Comparison of ENCODE assay signal across 8 mouse cellular contexts in the genomic region with DNA sequence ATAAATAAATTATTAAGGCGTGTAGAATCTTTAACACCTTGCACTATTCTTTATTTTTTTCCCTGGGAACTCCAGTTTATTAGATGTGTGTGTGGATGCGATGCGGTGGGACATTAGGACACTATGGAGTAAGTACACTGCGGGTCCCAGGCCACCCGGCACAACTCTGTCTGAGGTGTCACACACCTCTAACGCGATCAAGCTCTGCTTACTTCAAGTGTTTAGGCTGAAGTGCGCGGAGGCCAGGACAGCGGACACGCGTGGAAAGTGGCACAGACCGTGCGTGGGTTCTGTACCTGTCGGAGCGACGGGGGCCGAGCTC. TPM values are rescaled to one million over a fixed set of nuclear protein-coding genes. Genes with fewer than 3 reads are reported as not detected.
DNase-seq lines count a peak whose midpoint lies in the region; ATAC-seq and TF ChIP-seq lines count a peak whose summit lies in the region.

No protein-coding gene starts in this region.

- TF ChIP-seq RAD21 in MEL (IDR thresholded peaks at IDR 0.05; ENCODE audit: low read depth, low read length) = no peak

- under 1% methylated on average over 18 of the region's 18 CpGs for WGBS in heart, embryonic 14.5 days
- WGBS in hindbrain, embryonic 10.5 days = 2% methylated on average over 18 of the region's 18 CpGs
- WGBS in midbrain, embryonic 11.5 days = under 1% methylated on average over 18 of the region's 18 CpGs

- no peak for DNase-seq in heart, adult 18-20 months
- no peak for DNase-seq in MEL (ENCODE audit: low read depth, low spot score)
- no peak for DNase-seq in hindbrain, embryonic 10.5 days (ENCODE audit: low spot score)
- peak; percentile 95 for DNase-seq in midbrain, embryonic 11.5 days (ENCODE audit: low spot score, missing footprints)
- DNase-seq in right cerebral cortex, postnatal 14 days = no peak
- no peak for DNase-seq in left cerebral cortex, postnatal 36 days (ENCODE audit: low spot score in 2 of 2)
- DNase-seq in embryo, embryonic 10 days (ENCODE audit: low spot score) = no peak

- peak overlapping the region; percentile 94 for H3K9ac ChIP-seq in heart, embryonic 14.5 days (ENCODE audit: low read length)
- peak overlapping the region; percentile 100 for H3K9ac ChIP-seq in MEL (ENCODE audit: control insufficient read depth, low read depth, low read length, poor library complexity, severe bottlenecking)
- peak overlapping the region; percentile 93 for H3K9ac ChIP-seq in midbrain, embryonic 11.5 days (ENCODE audit: low read length)

- no peaks in the 10 kb centered on the region for H3K27me3 ChIP-seq in heart, embryonic 14.5 days (ENCODE audit: control insufficient read depth, insufficient read depth, low read length)
- H3K27me3 ChIP-seq in MEL (ENCODE audit: control insufficient read depth in 1 of 2, insufficient read depth in 2 of 2, low read length in 2 of 2) = no peaks in the 10 kb centered on the region
- H3K27me3 ChIP-seq in hindbrain, embryonic 10.5 days (ENCODE audit: insufficient read depth, poor library complexity, severe bottlenecking) = no peaks in the 10 kb centered on the region
- H3K27me3 ChIP-seq in midbrain, embryonic 11.5 days (ENCODE audit: control insufficient read depth, insufficient read depth, low read length) = no peaks in the 10 kb centered on the region

- no peak for TF ChIP-seq CTCF in MEL (IDR thresholded peaks at IDR 0.05 in 2 of 3, conservative IDR thresholded peaks at IDR 0.05 in 1 of 3; ENCODE audit: control insufficient read depth in 1 of 3, insufficient read depth in 1 of 3, low read depth in 2 of 3, low read length in 3 of 3, poor library complexity in 1 of 3, severe bottlenecking in 1 of 3)

- TF ChIP-seq POLR2A in MEL (IDR thresholded peaks at IDR 0.05; ENCODE audit: control insufficient read depth in 1 of 2, insufficient read depth in 1 of 2, low read depth in 1 of 2, low read length in 2 of 2, poor library complexity in 1 of 2) = no peak; a peak in 2 of 4 replicates

- peaks cover 0 to 19% of the 10 kb centered on the region in 2 experiments; a peak in 2 of 4 replicates for H3K4me1 ChIP-seq in heart, embryonic 14.5 days (ENCODE audit: control insufficient read depth in 2 of 2, insufficient read depth in 2 of 2, low read length in 2 of 2)
- peaks cover 5 to 15% of the 10 kb centered on the region in 2 experiments for H3K4me1 ChIP-seq in MEL (ENCODE audit: control insufficient read depth in 1 of 2, insufficient read depth in 2 of 2, low read length in 2 of 2)
- H3K4me1 ChIP-seq in hindbrain, embryonic 10.5 days (replicated peaks) = peaks cover 40% of the 10 kb centered on the region
- peaks cover 21% of the 10 kb centered on the region for H3K4me1 ChIP-seq in midbrain, embryonic 11.5 days (ENCODE audit: control insufficient read depth, insufficient read depth, low read length)

- TF ChIP-seq EP300 in MEL (IDR thresholded peaks at IDR 0.05; ENCODE audit: low read depth in 1 of 2, low read length in 2 of 2) = no peak

- H3K27ac ChIP-seq in heart, embryonic 14.5 days (replicated peaks in 1 of 2; ENCODE audit: control insufficient read depth in 1 of 2, insufficient read depth in 1 of 2, low read depth in 2 of 2, low read length in 2 of 2) = peak overlapping the region; percentile 74 to 91
- peak overlapping the region; percentile 64 for H3K27ac ChIP-seq in MEL (ENCODE audit: control insufficient read depth, low read depth, low read length)
- peak overlapping the region; percentile 99 for H3K27ac ChIP-seq in hindbrain, embryonic 10.5 days
- H3K27ac ChIP-seq in midbrain, embryonic 11.5 days (ENCODE audit: low read depth, low read length) = peak overlapping the region; percentile 57

- intact Hi-C loops in left cerebral cortex, postnatal 36 days (cut with DNase I) = loop anchor here (5.0 kb wide), 3 partner anchors 132 to 252 kb away; no protein-coding TSS in a partner anchor

- no peak for ATAC-seq in heart, embryonic 14.5 days (ENCODE audit: insufficient number of reproducible peaks, insufficient read depth, low FRiP score, low read depth)
- no peak for ATAC-seq in midbrain, embryonic 11.5 days (ENCODE audit: low FRiP score)

- H3K36me3 ChIP-seq in heart, embryonic 14.5 days (ENCODE audit: control insufficient read depth, insufficient read depth, low read length) = no peaks in the 10 kb centered on the region
- peaks cover 0 to 25% of the 10 kb centered on the region in 2 experiments; a peak in 2 of 4 replicates for H3K36me3 ChIP-seq in MEL (ENCODE audit: control insufficient read depth in 1 of 2, insufficient read depth in 2 of 2, low read length in 2 of 2)
- no peaks in the 10 kb centered on the region for H3K36me3 ChIP-seq in hindbrain, embryonic 10.5 days
- H3K36me3 ChIP-seq in midbrain, embryonic 11.5 days (ENCODE audit: control insufficient read depth, insufficient read depth, low read length) = no peaks in the 10 kb centered on the region

- peaks cover 5% of the 10 kb centered on the region; the same call in 1 of the 2 replicates for H3K9me3 ChIP-seq in heart, embryonic 14.5 days (ENCODE audit: control insufficient read depth, low read length)
- no peaks in the 10 kb centered on the region for H3K9me3 ChIP-seq in MEL (replicated peaks; ENCODE audit: insufficient read depth, low read length)
- no peaks in the 10 kb centered on the region for H3K9me3 ChIP-seq in hindbrain, embryonic 10.5 days
- no peaks in the 10 kb centered on the region for H3K9me3 ChIP-seq in midbrain, embryonic 11.5 days (ENCODE audit: control insufficient read depth, low read length)

- peaks cover 12% of the 10 kb centered on the region for H3K79me2 ChIP-seq in MEL (ENCODE audit: control insufficient read depth, insufficient read depth, low read length, poor library complexity)

- peak overlapping the region; percentile 74 to 96 for H3K4me3 ChIP-seq in heart, embryonic 14.5 days (ENCODE audit: control insufficient read depth in 1 of 2, insufficient read depth in 1 of 2, low read depth in 1 of 2, low read length in 2 of 2)
- H3K4me3 ChIP-seq in MEL (ENCODE audit: control insufficient read depth in 1 of 2, insufficient read depth in 1 of 2, low read depth in 2 of 2, low read length in 2 of 2) = peak overlapping the region; percentile 88 to 100
- peak overlapping the region; percentile 94 for H3K4me3 ChIP-seq in hindbrain, embryonic 10.5 days
- peak overlapping the region; percentile 81 for H3K4me3 ChIP-seq in midbrain, embryonic 11.5 days (ENCODE audit: low read depth, low read length)

- H3K4me2 ChIP-seq in heart, embryonic 14.5 days (ENCODE audit: low read length) = peak overlapping the region; percentile 81
- peak overlapping the region; percentile 71 for H3K4me2 ChIP-seq in midbrain, embryonic 11.5 days

TF ChIP-seq in MEL, 35 proteins besides CTCF, POLR2A, EP300 and RAD21:
- TF ChIP-seq MYB (IDR thresholded peaks at IDR 0.05; ENCODE audit: low read depth, low read length) = no peak
- 0 out of 2 replicates have a peak, but pooled peaks have one; percentile 7 for TF ChIP-seq E2F4 (IDR thresholded peaks at IDR 0.05; ENCODE audit: borderline replicate concordance, low read depth, low read length)

RNA-seq across cellular contexts. Expression of a gene that starts 0.4 kb away (rescaled TPM):
- 25.9 and 27.7 TPM in 2 replicates for polyA plus RNA-seq in heart, embryonic 14.5 days (2014; fragmentation: Nextera tagmentation; extraction: Ambion mirVana)
- 1 to 10 TPM; 7.1 TPM for total RNA-seq in heart, adult 18-20 months (2021)
- 4.0 and 5.6 TPM in 2 replicates for total RNA-seq in MEL (2012; rRNA removed)
- polyA plus RNA-seq in MEL (2012; ENCODE audit: insufficient read depth in 1 of 2, insufficient read length in 2 of 2, low read depth in 1 of 2, low replicate concordance in 2 of 2, missing spikeins in 1 of 2) = 10 to 100 TPM in 1 of 2 experiments, not detected in 1; 12.5 TPM
- 49.3 and 52.3 TPM in 2 replicates for polyA plus RNA-seq in hindbrain, embryonic 10.5 days (2016; fragmentation: Nextera tagmentation; extraction: Ambion mirVana)
- polyA plus RNA-seq in midbrain, embryonic 11.5 days (2014; fragmentation: Nextera tagmentation; extraction: Ambion mirVana) = 43.2 and 49.0 TPM in 2 replicates
- total RNA-seq in left cerebral cortex, postnatal 36 days (2021) = 10 to 100 TPM; 10.2 to 15.0 TPM

RNA-seq across cellular contexts. Expression of a gene that starts 44.3 kb away (rescaled TPM):
- 54.0 and 57.4 TPM in 2 replicates for polyA plus RNA-seq in heart, embryonic 14.5 days (2014; fragmentation: Nextera tagmentation; extraction: Ambion mirVana)
- total RNA-seq in heart, adult 18-20 months (2021) = 100 to 1,000 TPM; 229 to 248 TPM
- 8.4 and 10.6 TPM in 2 replicates for total RNA-seq in MEL (2012; rRNA removed)
- 10 to 100 TPM in 1 of 2 experiments, not detected in 1; 15.0 TPM for polyA plus RNA-seq in MEL (2012; ENCODE audit: insufficient read depth in 1 of 2, insufficient read length in 2 of 2, low read depth in 1 of 2, low replicate concordance in 2 of 2, missing spikeins in 1 of 2)
- polyA plus RNA-seq in hindbrain, embryonic 10.5 days (2016; fragmentation: Nextera tagmentation; extraction: Ambion mirVana) = 23.5 and 27.6 TPM in 2 replicates
- 30.6 and 34.2 TPM in 2 replicates for polyA plus RNA-seq in midbrain, embryonic 11.5 days (2014; fragmentation: Nextera tagmentation; extraction: Ambion mirVana)
- 10 to 100 TPM; 24.4 to 26.2 TPM for total RNA-seq in left cerebral cortex, postnatal 36 days (2021)
